ENCODE assay signal across 13 mouse cellular contexts in the genomic region with DNA sequence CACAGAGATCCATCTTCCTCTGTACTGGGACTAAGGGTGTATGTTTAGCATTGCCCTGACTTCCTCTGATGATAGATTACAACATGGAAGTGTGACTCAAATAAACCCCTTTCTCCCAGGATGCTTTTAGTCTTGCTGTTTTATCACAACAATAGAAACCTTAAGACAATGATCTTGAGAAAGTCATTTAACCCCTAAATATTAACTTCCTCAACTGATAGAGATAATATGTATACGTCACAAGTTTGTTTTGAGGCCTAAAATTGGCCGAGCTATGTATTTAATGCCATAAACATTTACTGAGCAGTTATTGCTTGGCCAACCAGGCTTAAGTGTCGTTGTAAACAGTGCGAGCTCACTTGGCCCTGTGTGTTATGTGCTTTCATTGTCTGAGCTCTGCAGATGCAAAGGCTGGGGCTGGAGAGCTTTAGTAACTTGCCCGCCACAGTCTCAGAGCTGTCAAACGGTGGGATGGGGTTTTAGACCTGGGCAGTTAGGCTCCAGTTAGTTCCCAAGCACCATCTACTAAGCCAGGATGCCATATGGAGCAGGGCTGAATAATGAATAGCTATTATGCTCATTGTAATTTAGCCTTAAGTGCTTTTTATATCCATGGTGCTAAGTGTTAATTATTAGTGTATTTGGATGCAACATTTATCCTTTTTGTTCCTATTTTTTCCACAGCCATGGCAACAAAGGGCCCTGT. TPM values are rescaled to one million over a fixed set of nuclear protein-coding genes. Genes with fewer than 3 reads are reported as not detected.
A peak's percentile ranks its signal among the peaks of the same experiment; 100 is the strongest.
DNase-seq lines count a peak whose midpoint lies in the region; ATAC-seq and TF ChIP-seq lines count a peak whose summit lies in the region.
"Had no signal": no experiment of that assay in that cellular context is flagged by ENCODE, and none has a peak within 500 bp of the region (broad histone marks: within the 10 kb centered on the region; RNA-seq: fewer than 3 reads in every experiment).

No protein-coding gene starts in this region.

- no peak for ATAC-seq in midbrain, postnatal 0 days (ENCODE audit: low FRiP score)
- ATAC-seq in forebrain, postnatal 0 days, result peak; percentile 38
- ATAC-seq: Patski had no signal

- DNase-seq in midbrain, embryonic 10.5 days (ENCODE audit: low spot score), result peak; percentile 29
- no peak for DNase-seq in midbrain, postnatal 0 days (ENCODE audit: low spot score)
- DNase-seq in forebrain, postnatal 0 days, result no peak
- DNase-seq in lung, postnatal 36 days, result peak; percentile 56
- DNase-seq in retina, embryonic 14.5 days (ENCODE audit: low spot score), result peak; percentile 45
- no peak for DNase-seq in left cerebral cortex, adult 18-20 months (ENCODE audit: low spot score in 2 of 2)
- DNase-seq in layer of hippocampus, adult 9-11 months, result no peak
- DNase-seq in layer of hippocampus, adult 11-12 months (ENCODE audit: low spot score), result no peak
- DNase-seq: adrenal gland, adult 8-10 months had no signal

- no peaks in the 10 kb centered on the region for H3K27me3 ChIP-seq in midbrain, embryonic 10.5 days (ENCODE audit: low read depth, poor library complexity, severe bottlenecking)
- no peaks in the 10 kb centered on the region for H3K27me3 ChIP-seq in midbrain, postnatal 0 days (ENCODE audit: insufficient read depth, low read length)
- no peaks in the 10 kb centered on the region for H3K27me3 ChIP-seq in forebrain, postnatal 0 days (ENCODE audit: insufficient read depth, low read length)
- H3K27me3 ChIP-seq: embryonic facial prominence, embryonic 12.5 days; Patski had no signal

- WGBS in midbrain, embryonic 10.5 days, result 42% methylated on average over 6 of the region's 6 CpGs
- 40% methylated on average over 6 of the region's 6 CpGs for WGBS in midbrain, postnatal 0 days
- 26% methylated on average over 6 of the region's 6 CpGs for WGBS in forebrain, postnatal 0 days

- H3K4me2 ChIP-seq in midbrain, postnatal 0 days (ENCODE audit: low read depth, low read length, poor library complexity, severe bottlenecking), result no peak overlapping the region
- H3K4me2 ChIP-seq in forebrain, postnatal 0 days (ENCODE audit: low read depth), result no peak overlapping the region
- H3K4me2 ChIP-seq: embryonic facial prominence, embryonic 12.5 days; heart, embryonic 11.5 days had no signal

- peak overlapping the region; percentile 10; the same call in 1 of the 2 replicates for H3K4me3 ChIP-seq in midbrain, embryonic 10.5 days
- no peak overlapping the region for H3K4me3 ChIP-seq in midbrain, postnatal 0 days (ENCODE audit: low read depth, low read length)
- no peak overlapping the region for H3K4me3 ChIP-seq in forebrain, postnatal 0 days (ENCODE audit: low read depth, low read length)
- H3K4me3 ChIP-seq: embryonic facial prominence, embryonic 12.5 days had no signal

- no peaks in the 10 kb centered on the region for H3K36me3 ChIP-seq in midbrain, embryonic 10.5 days
- no peaks in the 10 kb centered on the region for H3K36me3 ChIP-seq in midbrain, postnatal 0 days (ENCODE audit: insufficient read depth, low read length)
- no peaks in the 10 kb centered on the region for H3K36me3 ChIP-seq in forebrain, postnatal 0 days (ENCODE audit: insufficient read depth)
- H3K36me3 ChIP-seq: embryonic facial prominence, embryonic 12.5 days had no signal

- H3K9me3 ChIP-seq in midbrain, embryonic 10.5 days (replicated peaks), result no peaks in the 10 kb centered on the region
- no peaks in the 10 kb centered on the region for H3K9me3 ChIP-seq in midbrain, postnatal 0 days (ENCODE audit: low read length)
- H3K9me3 ChIP-seq in forebrain, postnatal 0 days (ENCODE audit: low read length), result no peaks in the 10 kb centered on the region
- H3K9me3 ChIP-seq: embryonic facial prominence, embryonic 12.5 days had no signal

- peak overlapping the region; percentile 84 for H3K27ac ChIP-seq in midbrain, embryonic 10.5 days (replicated peaks)
- H3K27ac ChIP-seq in midbrain, postnatal 0 days (ENCODE audit: low read depth, low read length), result no peak overlapping the region
- peak overlapping the region; percentile 47; the same call in 1 of the 2 replicates for H3K27ac ChIP-seq in forebrain, postnatal 0 days (ENCODE audit: low read depth, low read length)
- H3K27ac ChIP-seq: embryonic facial prominence, embryonic 12.5 days had no signal

- TF ChIP-seq CTCF in midbrain, postnatal 0 days (IDR thresholded peaks at IDR 0.05), result no peak
- no peak for TF ChIP-seq CTCF in forebrain, postnatal 0 days (IDR thresholded peaks at IDR 0.05; ENCODE audit: low read depth)

- H3K4me1 ChIP-seq in midbrain, embryonic 10.5 days, result peaks cover 52% of the 10 kb centered on the region
- H3K4me1 ChIP-seq in midbrain, postnatal 0 days (ENCODE audit: insufficient read depth, low read length), result no peaks in the 10 kb centered on the region
- H3K4me1 ChIP-seq in forebrain, postnatal 0 days (ENCODE audit: insufficient read depth), result peaks cover 7% of the 10 kb centered on the region

- H3K9ac ChIP-seq in midbrain, postnatal 0 days (replicated peaks; ENCODE audit: low read length, poor library complexity, severe bottlenecking), result no peak overlapping the region
- peak overlapping the region; percentile 1; the same call in 1 of the 2 replicates for H3K9ac ChIP-seq in forebrain, postnatal 0 days
- H3K9ac ChIP-seq: embryonic facial prominence, embryonic 12.5 days had no signal

RNA-seq across cellular contexts. Expression of a gene that starts 8.0 kb away (rescaled TPM):
- polyA plus RNA-seq in midbrain, embryonic 10.5 days (2016; fragmentation: Nextera tagmentation; extraction: Ambion mirVana), result 1.0 and 1.2 TPM in 2 replicates
- total RNA-seq in midbrain, postnatal 0 days (2014; rRNA removed), result 0.55 and 0.71 TPM in 2 replicates
- polyA plus RNA-seq in midbrain, postnatal 0 days (2015; fragmentation: Nextera tagmentation; extraction: Ambion mirVana), result 0.74 and 1.1 TPM in 2 replicates
- 0.38 and 0.43 TPM in 2 replicates for total RNA-seq in forebrain, postnatal 0 days (2014; rRNA removed)
- 0.74 and 0.78 TPM in 2 replicates for polyA plus RNA-seq in forebrain, postnatal 0 days (2015; fragmentation: Nextera tagmentation; extraction: Ambion mirVana)
- 1 to 10 TPM; 1.5 to 1.6 TPM for total RNA-seq in left cerebral cortex, adult 18-20 months (2021)
- total RNA-seq: megakaryocyte, adult 5-6 weeks had no signal

RNA-seq across cellular contexts. Expression of a gene that starts 22.0 kb away (rescaled TPM):
- 27.1 and 27.3 TPM in 2 replicates for polyA plus RNA-seq in midbrain, embryonic 10.5 days (2016; fragmentation: Nextera tagmentation; extraction: Ambion mirVana)
- total RNA-seq in midbrain, postnatal 0 days (2014; rRNA removed), result 5.1 and 5.6 TPM in 2 replicates
- 3.0 and 4.5 TPM in 2 replicates for polyA plus RNA-seq in midbrain, postnatal 0 days (2015; fragmentation: Nextera tagmentation; extraction: Ambion mirVana)
- total RNA-seq in forebrain, postnatal 0 days (2014; rRNA removed), result 12.9 and 13.6 TPM in 2 replicates
- 3.2 and 4.7 TPM in 2 replicates for polyA plus RNA-seq in forebrain, postnatal 0 days (2015; fragmentation: Nextera tagmentation; extraction: Ambion mirVana)
- 1 to 10 TPM; 2.0 to 3.3 TPM for total RNA-seq in left cerebral cortex, adult 18-20 months (2021)

RNA-seq across cellular contexts. Expression of a gene that starts 22.1 kb away (rescaled TPM):
- polyA plus RNA-seq in midbrain, embryonic 10.5 days (2016; fragmentation: Nextera tagmentation; extraction: Ambion mirVana), result 38.8 and 40.9 TPM in 2 replicates
- 38.9 and 42.9 TPM in 2 replicates for total RNA-seq in midbrain, postnatal 0 days (2014; rRNA removed)
- polyA plus RNA-seq in midbrain, postnatal 0 days (2015; fragmentation: Nextera tagmentation; extraction: Ambion mirVana), result 22.5 and 26.2 TPM in 2 replicates
- 34.2 and 39.9 TPM in 2 replicates for total RNA-seq in forebrain, postnatal 0 days (2014; rRNA removed)
- 20.2 and 23.2 TPM in 2 replicates for polyA plus RNA-seq in forebrain, postnatal 0 days (2015; fragmentation: Nextera tagmentation; extraction: Ambion mirVana)
- 10 to 100 TPM; 12.5 to 15.1 TPM for total RNA-seq in left cerebral cortex, adult 18-20 months (2021)

RNA-seq across cellular contexts. Expression of a gene that starts 47.7 kb away (rescaled TPM):
- polyA plus RNA-seq in midbrain, embryonic 10.5 days (2016; fragmentation: Nextera tagmentation; extraction: Ambion mirVana), result 5.7 and 7.4 TPM in 2 replicates
- 20.1 and 23.0 TPM in 2 replicates for total RNA-seq in midbrain, postnatal 0 days (2014; rRNA removed)
- 2.2 and 2.4 TPM in 2 replicates for polyA plus RNA-seq in midbrain, postnatal 0 days (2015; fragmentation: Nextera tagmentation; extraction: Ambion mirVana)
- 17.4 and 25.3 TPM in 2 replicates for total RNA-seq in forebrain, postnatal 0 days (2014; rRNA removed)
- polyA plus RNA-seq in forebrain, postnatal 0 days (2015; fragmentation: Nextera tagmentation; extraction: Ambion mirVana), result 1.9 and 2.4 TPM in 2 replicates
- total RNA-seq in left cerebral cortex, adult 18-20 months (2021), result 10 to 100 TPM in 1 of 2 experiments, 1 to 10 TPM in 1; 9.6 to 10.9 TPM

Comparison
In these comparisons a context has a peak if more than half of its experiments do, and no peak if none do; other contexts are left out.
1. DNase-seq: peak in midbrain, embryonic 10.5 days (single experiment), lung, postnatal 36 days (single experiment) and retina, embryonic 14.5 days (single experiment); none in midbrain, postnatal 0 days (single experiment), forebrain, postnatal 0 days (single experiment), left cerebral cortex, adult 18-20 months (0 of 2), layer of hippocampus, adult 9-11 months (single experiment) and layer of hippocampus, adult 11-12 months (single experiment).